Mouse (Mus musculus) T-helper 2 cell (primary cell): ENCODE data around the gene Igf1r.

Source experiments
- in situ Hi-C: fragments of 300-600 bp; cut with MboI, MseI; formaldehyde crosslinking; loops from one replicate; pipeline ENCODE4 v1.15.1; 2025; ENCODE audit warnings: high pct_unique_total_duplicates

The Igf1r gene

GRCm38 (mm10) chr7:68117981-68118380, 165.4 kb downstream of the Igf1r start:
- in situ Hi-C loops, result loop anchor here (25.0 kb wide), 2 partner anchors 306 to 906 kb away; partner anchors contain the start of gene Lysmd4

GRCm38 (mm10) chr7:68119605-68120004, 167.0 kb downstream of the Igf1r start:
- in situ Hi-C loops, result loop anchor here (25.0 kb wide), 2 partner anchors 307 to 907 kb away; partner anchors contain the start of gene Lysmd4

- in situ Hi-C loops, result loop anchor here (25.0 kb wide), 2 partner anchors 310 to 910 kb away; partner anchors contain the start of gene Lysmd4
These were observed 169.8 kb downstream of the Igf1r start for GRCm38 (mm10) chr7:68122418-68122817.

DNA sequence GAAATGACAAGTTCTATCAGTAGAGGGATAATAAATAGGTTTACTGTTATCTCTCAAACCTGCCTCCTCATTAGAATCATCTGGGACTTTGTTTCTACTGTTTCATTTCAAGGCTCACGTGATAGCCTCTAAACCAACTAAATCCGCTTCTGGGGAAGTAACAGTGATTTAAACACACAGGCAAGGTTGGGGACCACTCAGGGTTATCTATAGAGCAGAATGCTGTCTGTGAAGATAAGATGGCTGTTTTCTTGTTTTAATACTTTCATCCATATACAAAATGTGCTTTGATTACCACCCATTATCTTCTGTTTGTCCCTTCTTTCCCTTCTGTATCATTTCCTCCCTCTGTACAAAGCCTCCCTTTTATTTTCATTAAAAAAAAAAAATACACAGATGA, 172.7 kb downstream of the Igf1r start:
- in situ Hi-C loops, result loop anchor here (5.0 kb wide), 1 partner anchor 168 kb away; no protein-coding TSS in a partner anchor

- in situ Hi-C loops, result loop anchor here (5.0 kb wide), 1 partner anchor 171 kb away; no protein-coding TSS in a partner anchor
These were observed 175.2 kb downstream of the Igf1r start for GRCm38 (mm10) chr7:68127799-68128261.

- in situ Hi-C loops, result loop anchor here (5.0 kb wide), 1 partner anchor 171 kb away; no protein-coding TSS in a partner anchor
These were observed 175.6 kb downstream of the Igf1r start for GRCm38 (mm10) chr7:68128271-68128674.

DNA sequence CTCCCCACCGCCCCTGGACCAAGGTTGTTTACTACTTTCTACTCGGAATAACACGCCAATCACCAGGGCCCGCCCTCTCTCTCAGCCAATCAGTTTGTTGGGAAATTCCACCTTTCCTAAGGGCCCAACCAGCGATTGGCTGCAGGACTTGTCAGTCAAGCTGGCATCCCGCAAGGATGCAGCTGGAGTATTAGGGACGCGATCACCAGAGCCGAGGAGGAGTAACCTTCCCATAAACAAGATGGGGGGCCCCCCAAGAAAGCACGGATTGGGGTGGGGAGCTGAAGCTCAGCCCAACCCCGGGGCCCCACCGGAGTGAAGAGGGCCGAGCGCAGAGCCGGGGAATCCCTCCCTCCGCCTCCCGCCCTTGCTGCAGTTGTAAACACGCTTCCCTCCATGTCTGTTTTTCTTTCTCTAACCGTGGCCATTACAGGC, 176.5 kb downstream of the Igf1r start:
- in situ Hi-C loops, result loop anchor here (5.0 kb wide), 1 partner anchor 172 kb away; no protein-coding TSS in a partner anchor

GRCm38 (mm10) chr7:68129546-68130253, 177.1 kb downstream of the Igf1r start:
- in situ Hi-C loops, result loop anchor here (5.0 to 10.0 kb wide), 2 partner anchors 165 to 172 kb away; no protein-coding TSS in a partner anchor

DNA sequence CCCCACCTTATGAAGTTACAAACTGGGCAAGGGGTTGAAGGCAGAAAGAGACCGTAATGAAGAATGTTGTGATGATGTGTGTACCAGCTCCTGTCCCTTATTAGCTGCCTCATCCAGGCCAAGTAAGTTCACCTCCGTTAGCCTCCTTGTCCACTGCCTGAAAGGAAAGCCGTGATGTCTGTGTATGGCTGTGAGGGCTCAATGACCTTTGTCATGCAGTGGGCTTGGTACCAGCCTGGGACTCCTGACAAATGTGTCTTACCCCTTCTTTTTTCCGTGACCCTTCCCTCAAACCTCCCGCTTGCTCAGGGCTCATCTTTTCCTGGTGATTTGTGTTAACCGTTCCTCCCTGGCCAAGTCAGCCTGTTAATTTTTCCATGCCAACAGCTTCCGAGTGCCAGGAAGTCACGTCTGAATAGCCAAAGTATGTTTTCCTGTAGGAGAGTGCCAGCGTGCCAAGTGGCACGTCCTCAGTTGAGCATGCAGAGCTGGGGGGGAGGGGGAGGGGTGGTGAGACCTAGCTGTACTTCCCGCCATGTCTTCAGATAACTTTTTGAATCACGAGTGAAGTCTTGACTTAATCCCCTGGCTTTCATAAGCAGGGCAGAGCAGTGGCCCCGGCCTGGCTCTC, 178.4 kb downstream of the Igf1r start:
- in situ Hi-C loops, result loop anchor here (10.0 kb wide), 1 partner anchor 164 kb away; no protein-coding TSS in a partner anchor

DNA sequence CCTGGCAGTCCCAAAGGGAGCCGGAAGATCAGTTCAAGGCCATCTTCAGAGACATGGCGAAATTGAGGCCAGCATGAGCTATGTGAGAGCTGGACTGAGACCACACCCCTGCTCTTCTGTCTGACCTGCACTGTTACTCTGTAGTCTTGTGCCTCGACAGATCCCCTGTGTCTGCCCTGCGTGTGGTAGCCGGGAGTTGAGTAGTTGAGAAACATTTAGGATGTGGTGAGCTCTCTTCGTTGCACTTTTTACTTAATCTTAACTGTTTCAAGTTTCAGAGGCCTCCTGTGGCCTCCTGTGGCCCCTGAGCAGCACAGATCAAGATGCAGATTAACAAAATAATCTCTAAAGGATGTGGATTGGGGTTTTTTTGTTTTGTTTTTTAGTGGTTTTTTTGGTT, 181.1 kb downstream of the Igf1r start:
- in situ Hi-C loops, result loop anchor here (10.0 kb wide), 1 partner anchor 161 kb away; no protein-coding TSS in a partner anchor

- in situ Hi-C loops, result loop anchor here (10.0 kb wide), 1 partner anchor 160 kb away; no protein-coding TSS in a partner anchor
These were observed 182.3 kb downstream of the Igf1r start for GRCm38 (mm10) chr7:68134948-68135347.

DNA sequence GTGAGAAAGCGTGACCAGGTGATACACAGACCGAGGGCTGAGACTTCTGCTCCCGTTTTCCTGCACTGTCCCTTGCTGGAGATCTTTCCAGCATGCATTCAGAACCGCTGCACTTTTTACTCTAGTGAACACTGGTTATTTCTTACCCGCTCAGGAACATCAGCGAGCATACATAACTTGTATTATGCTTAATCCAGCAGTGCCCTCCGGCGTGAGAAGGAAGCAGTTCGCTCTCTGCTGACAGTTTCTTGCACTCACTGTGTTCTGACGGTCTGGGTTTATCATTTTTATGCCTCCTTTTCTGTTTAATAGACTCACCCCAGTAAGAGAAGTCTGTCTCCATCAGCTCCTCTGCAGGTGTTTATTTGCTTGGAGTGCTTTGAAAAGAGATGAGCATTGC, 183.4 kb downstream of the Igf1r start:
- in situ Hi-C loops, result loop anchor here (10.0 kb wide), 1 partner anchor 159 kb away; no protein-coding TSS in a partner anchor

DNA sequence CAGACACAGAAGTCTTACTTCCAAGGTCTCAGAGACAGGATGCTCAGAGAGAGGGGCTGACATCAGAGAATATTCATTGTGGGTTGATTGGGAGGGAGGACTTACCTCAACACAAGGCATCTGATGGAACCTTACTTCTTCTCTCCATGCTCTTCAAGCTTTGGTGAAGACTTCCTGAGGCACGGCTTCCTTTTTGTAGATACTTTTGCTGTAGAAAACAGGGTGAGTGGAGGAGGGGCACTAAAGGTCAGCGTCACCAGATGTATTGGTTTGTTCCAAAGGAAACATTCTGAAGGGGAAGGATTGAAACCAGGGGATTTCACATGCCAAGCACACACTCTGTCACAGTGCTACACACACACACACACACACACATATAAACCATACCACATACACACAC, 186.8 kb downstream of the Igf1r start:
- in situ Hi-C loops, result loop anchor here (10.0 kb wide), 1 partner anchor 155 kb away; no protein-coding TSS in a partner anchor

GRCm38 (mm10) chr7:68140041-68140807, 187.6 kb downstream of the Igf1r start:
- in situ Hi-C loops, result no loop called here

- in situ Hi-C loops, result no loop called here
These were observed 191.6 kb downstream of the Igf1r start for GRCm38 (mm10) chr7:68144266-68144665.

DNA sequence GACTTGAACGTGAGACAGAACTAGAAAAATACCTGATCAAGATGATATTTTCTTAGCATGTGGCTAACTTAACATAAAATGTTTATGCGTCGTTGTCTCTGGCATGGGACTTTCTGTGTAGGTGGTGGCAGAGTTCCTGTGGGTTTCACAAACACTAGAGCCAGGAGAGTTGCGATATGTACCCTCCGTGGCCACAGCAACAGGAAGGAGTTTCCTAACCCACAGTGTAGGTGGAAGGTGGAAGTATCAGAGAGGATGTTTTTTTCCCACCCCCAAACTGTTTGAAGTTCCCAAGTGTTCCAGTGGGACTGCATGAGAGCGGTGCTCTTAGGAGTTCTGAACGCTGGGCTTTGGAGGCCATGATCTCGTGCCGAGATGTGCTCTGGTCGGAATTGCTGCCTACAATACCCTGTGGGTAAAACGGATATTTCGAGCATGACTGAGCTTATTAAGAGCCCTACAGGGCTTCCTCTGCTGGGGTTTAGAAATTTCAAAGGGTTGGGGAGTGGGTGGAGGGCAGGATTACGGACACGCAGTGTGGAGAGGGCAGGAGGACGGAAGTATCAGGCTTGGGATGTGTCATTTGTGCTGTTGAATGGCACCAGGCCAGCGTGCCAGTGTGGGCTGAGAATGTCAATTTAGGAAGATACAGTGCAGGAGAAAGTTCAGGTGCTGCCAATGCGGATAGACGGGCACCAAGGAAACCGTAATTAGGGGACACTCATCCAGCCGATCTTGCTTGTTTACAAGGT, 195.8 kb downstream of the Igf1r start:
- in situ Hi-C loops, result no loop called here

- in situ Hi-C loops, result no loop called here
These were observed 199.3 kb downstream of the Igf1r start for GRCm38 (mm10) chr7:68151892-68152291.

DNA sequence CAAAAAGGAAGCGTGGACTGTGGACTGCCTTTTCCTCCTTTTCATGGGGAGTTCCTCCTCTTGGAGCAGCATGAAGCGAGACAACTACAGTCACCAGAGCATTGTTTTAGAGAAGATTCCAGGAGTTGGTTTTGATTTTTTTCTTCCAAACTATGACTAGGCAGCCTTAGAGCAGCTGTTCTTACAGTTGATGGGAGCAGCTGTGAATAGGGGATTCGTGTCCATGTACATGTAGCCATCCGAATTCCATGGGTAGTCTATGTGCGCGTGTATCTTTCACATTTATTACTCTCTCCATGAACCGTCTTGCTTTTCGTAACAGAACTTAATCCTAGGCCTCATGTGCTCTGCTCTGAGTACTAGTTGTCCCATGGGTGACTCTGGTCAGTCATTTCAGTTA, 199.8 kb downstream of the Igf1r start:
- in situ Hi-C loops, result no loop called here

GRCm38 (mm10) chr7:68153269-68153668, 200.6 kb downstream of the Igf1r start:
- in situ Hi-C loops, result no loop called here

DNA sequence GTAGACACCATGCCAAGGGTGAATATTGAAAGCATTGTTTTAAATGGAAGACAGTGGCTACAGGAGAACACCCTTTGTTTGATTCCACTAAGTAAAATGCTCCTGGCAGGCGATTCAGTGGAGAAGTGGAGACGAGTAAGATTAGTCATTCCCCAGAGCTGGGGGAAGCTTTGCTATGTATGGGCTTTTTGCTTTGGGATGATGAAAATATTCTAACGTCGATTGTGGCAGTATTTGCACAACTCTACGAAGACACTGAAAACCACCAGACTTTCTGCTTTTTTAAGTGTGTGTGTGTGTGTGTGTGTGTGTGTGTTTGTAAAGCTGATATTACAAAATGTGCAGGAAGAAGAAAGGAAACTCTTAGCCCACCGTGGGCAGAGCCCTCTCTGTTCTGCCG, 202.0 kb downstream of the Igf1r start:
- in situ Hi-C loops, result no loop called here
